Mouse (Mus musculus): ENCODE results near the gene Ckm. TPM values are rescaled to one million over a fixed set of nuclear protein-coding genes. Genes with fewer than 3 reads are reported as not detected.

The Ckm gene
- total and polyA plus RNA-seq, 2 experiments: 0.18 to 11.0 TPM

- peak within 1 kb of the TSS; percentile 50 for H3K27ac ChIP-seq (replicated peaks; ENCODE audit: insufficient read depth, low read depth, low read length)
- H3K9ac ChIP-seq (ENCODE audit: low read depth, low read length): peak within 1 kb of the TSS; percentile 67
- peak within 1 kb of the TSS; percentile 90 for H3K4me3 ChIP-seq (ENCODE audit: insufficient read depth, low read depth, low read length)
- TF ChIP-seq POLR2A (IDR thresholded peaks at IDR 0.05; ENCODE audit: extremely low read depth, insufficient read depth, low read length): 0 out of 2 replicates have a peak, but pooled peaks have one; percentile 56
- no peak for TF ChIP-seq CTCF (IDR thresholded peaks at IDR 0.05; ENCODE audit: low read depth, low read length)
- H3K36me3 ChIP-seq (ENCODE audit: control insufficient read depth, insufficient read depth, low read length): no peaks in the 10 kb centered on the region
- no peaks in the 10 kb centered on the region for H3K27me3 ChIP-seq (ENCODE audit: control insufficient read depth, insufficient read depth, low read length)
- DNase-seq (ENCODE audit: extremely low read depth, low read depth, low spot score): peak; percentile 86
- no peaks in the 10 kb centered on the region for H3K79me2 ChIP-seq (ENCODE audit: control insufficient read depth, insufficient read depth, low read length)
- peaks cover 4% of the 10 kb centered on the region; the same call in 1 of the 2 replicates for H3K4me1 ChIP-seq (ENCODE audit: control insufficient read depth, insufficient read depth, low read length)
- WGBS: under 1% methylated on average over 31 of the region's 31 CpGs
Observed at GRCm38 (mm10) chr7:19359299-19359891, 45.2 kb upstream of the Ckm start, which contains the start of the genes Cd3eap and Ppp1r13l. Cd3eap (minus strand) TSS chr7:19359483. Ppp1r13l (plus strand) TSS chr7:19359749.

DNA sequence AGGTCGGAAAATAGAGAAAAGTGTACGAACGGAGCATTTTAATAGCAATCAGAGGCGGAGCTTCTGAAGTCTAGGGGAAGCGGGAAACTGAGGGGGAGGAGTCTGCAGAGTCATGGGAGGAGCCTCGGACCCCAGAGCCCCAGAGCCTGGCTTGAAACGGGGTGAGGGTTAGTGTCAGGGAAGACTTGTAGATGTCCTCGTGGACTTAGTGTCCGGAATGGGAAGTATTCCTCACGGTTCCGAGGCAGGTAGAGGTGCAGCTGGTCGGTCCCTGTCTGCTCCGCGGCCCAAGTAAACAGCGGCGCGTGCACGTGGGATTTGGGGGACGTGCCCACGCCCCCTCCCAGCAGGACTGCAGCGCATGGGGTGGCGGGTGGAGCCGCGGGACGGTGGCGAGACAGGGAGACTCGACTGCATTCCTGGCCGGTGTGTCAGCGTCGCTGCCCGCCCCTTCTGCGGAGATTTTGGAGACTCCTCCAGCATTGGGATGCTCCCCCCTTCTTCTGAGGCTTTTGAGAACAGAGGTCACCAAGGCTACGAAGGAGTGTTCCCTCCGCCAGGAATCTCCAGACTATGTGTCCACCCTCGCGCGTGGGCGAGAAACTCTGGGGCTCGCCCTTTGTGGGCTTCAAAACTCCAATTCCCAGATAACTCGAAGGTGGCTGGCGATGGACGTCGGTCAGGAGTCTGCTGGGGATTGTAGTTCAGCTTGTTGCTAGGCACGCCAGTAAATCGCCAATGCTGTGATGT is 44.5 kb upstream of the Ckm start:
- no peak for TF ChIP-seq POLR2A (IDR thresholded peaks at IDR 0.05; ENCODE audit: extremely low read depth, insufficient read depth, low read length)
- TF ChIP-seq CTCF (IDR thresholded peaks at IDR 0.05; ENCODE audit: low read depth, low read length): no peak
- DNase-seq (ENCODE audit: extremely low read depth, low read depth, low spot score): peak; percentile 82
- peak overlapping the region; percentile 67 for H3K9ac ChIP-seq (ENCODE audit: low read depth, low read length)
- H3K79me2 ChIP-seq (ENCODE audit: control insufficient read depth, insufficient read depth, low read length): no peaks in the 10 kb centered on the region
- H3K4me1 ChIP-seq (ENCODE audit: control insufficient read depth, insufficient read depth, low read length): peaks cover 4% of the 10 kb centered on the region; the same call in 1 of the 2 replicates
- WGBS: under 1% methylated on average over 45 of the region's 45 CpGs
- no peaks in the 10 kb centered on the region for H3K36me3 ChIP-seq (ENCODE audit: control insufficient read depth, insufficient read depth, low read length)
- peak overlapping the region; percentile 90 for H3K4me3 ChIP-seq (ENCODE audit: insufficient read depth, low read depth, low read length)
- peak overlapping the region; percentile 50 for H3K27ac ChIP-seq (replicated peaks; ENCODE audit: insufficient read depth, low read depth, low read length)
- H3K27me3 ChIP-seq (ENCODE audit: control insufficient read depth, insufficient read depth, low read length): no peaks in the 10 kb centered on the region

DNA sequence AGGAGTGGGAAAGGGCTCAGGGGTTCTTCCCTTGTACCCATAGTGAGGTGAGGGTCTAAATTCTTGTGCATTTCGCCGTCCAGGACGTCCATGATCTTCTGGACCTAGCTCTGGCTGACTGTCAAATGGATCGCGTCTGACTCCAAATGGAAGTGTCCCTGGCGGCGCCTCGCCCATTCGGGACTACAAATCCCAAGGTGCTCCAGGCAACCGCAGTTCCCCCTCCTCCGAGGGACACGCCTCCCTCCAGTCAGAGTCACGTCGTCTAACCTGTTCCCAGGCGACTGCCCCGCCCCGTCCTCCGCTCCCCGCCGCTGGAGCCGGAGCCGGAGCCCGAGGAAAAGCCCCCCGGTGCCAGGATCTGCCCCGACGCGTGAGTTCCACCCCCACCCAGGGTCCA is 43.6 kb upstream of the Ckm start:
- TF ChIP-seq POLR2A (IDR thresholded peaks at IDR 0.05; ENCODE audit: extremely low read depth, insufficient read depth, low read length) (no peak), CTCF (IDR thresholded peaks at IDR 0.05; ENCODE audit: low read depth, low read length) (no peak)
- peak overlapping the region; percentile 50 for H3K27ac ChIP-seq (replicated peaks; ENCODE audit: insufficient read depth, low read depth, low read length)
- peak overlapping the region; percentile 78 for H3K4me3 ChIP-seq (ENCODE audit: insufficient read depth, low read depth, low read length)
- peaks cover 4% of the 10 kb centered on the region; the same call in 1 of the 2 replicates for H3K4me1 ChIP-seq (ENCODE audit: control insufficient read depth, insufficient read depth, low read length)
- H3K36me3 ChIP-seq (ENCODE audit: control insufficient read depth, insufficient read depth, low read length): no peaks in the 10 kb centered on the region
- peak overlapping the region; percentile 73 for H3K9ac ChIP-seq (ENCODE audit: low read depth, low read length)
- 1% methylated on average over 27 of the region's 27 CpGs for WGBS
- no peaks in the 10 kb centered on the region for H3K79me2 ChIP-seq (ENCODE audit: control insufficient read depth, insufficient read depth, low read length)
- no peaks in the 10 kb centered on the region for H3K27me3 ChIP-seq (ENCODE audit: control insufficient read depth, insufficient read depth, low read length)
- DNase-seq (ENCODE audit: extremely low read depth, low read depth, low spot score): peak; percentile 94

GRCm38 (mm10) chr7:19361720-19362119 is 42.9 kb upstream of the Ckm start:
- Histone ChIP-seq H3K79me2 (ENCODE audit: control insufficient read depth, insufficient read depth, low read length) (no peaks in the 10 kb centered on the region), H3K27ac (replicated peaks; ENCODE audit: insufficient read depth, low read depth, low read length) (no peak overlapping the region; the same call in 1 of the 2 replicates), H3K27me3 (ENCODE audit: control insufficient read depth, insufficient read depth, low read length) (no peaks in the 10 kb centered on the region), H3K9ac (ENCODE audit: low read depth, low read length) (peak overlapping the region; percentile 73), H3K4me3 (ENCODE audit: insufficient read depth, low read depth, low read length) (peak overlapping the region; percentile 78), H3K36me3 (ENCODE audit: control insufficient read depth, insufficient read depth, low read length) (no peaks in the 10 kb centered on the region), H3K4me1 (ENCODE audit: control insufficient read depth, insufficient read depth, low read length) (peaks cover 4% of the 10 kb centered on the region; the same call in 1 of the 2 replicates)
- peak; percentile 89 for TF ChIP-seq CTCF (IDR thresholded peaks at IDR 0.05; ENCODE audit: low read depth, low read length)
- no peak for TF ChIP-seq POLR2A (IDR thresholded peaks at IDR 0.05; ENCODE audit: extremely low read depth, insufficient read depth, low read length)
- peak; percentile 59 for DNase-seq (ENCODE audit: extremely low read depth, low read depth, low spot score)
- WGBS: 5% methylated on average over 16 of the region's 16 CpGs

DNA sequence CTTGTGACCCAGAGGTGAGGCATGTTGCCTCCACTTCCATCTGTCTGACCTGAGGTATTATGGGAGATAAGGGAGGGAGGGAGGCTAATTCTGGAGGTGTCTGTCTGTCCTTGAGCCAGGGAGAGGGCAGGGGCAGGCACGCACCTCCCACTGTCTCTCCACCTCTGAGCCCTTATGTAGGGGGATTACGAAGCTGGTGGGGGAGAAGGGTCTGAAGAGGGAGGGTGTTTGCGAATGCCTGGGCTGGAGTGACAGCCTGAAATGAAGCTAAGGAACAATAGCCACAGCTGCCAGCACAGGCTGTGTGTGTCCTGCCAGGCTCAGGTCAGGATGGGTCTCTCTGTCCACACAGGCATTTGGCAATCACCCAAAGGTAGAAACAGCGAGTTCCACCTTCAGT is 42.3 kb upstream of the Ckm start:
- DNase-seq (ENCODE audit: extremely low read depth, low read depth, low spot score): peak; percentile 60
- Histone ChIP-seq H3K27ac (replicated peaks; ENCODE audit: insufficient read depth, low read depth, low read length) (no peak overlapping the region), H3K79me2 (ENCODE audit: control insufficient read depth, insufficient read depth, low read length) (no peaks in the 10 kb centered on the region), H3K27me3 (ENCODE audit: control insufficient read depth, insufficient read depth, low read length) (no peaks in the 10 kb centered on the region), H3K4me3 (ENCODE audit: insufficient read depth, low read depth, low read length) (no peak overlapping the region), H3K36me3 (ENCODE audit: control insufficient read depth, insufficient read depth, low read length) (no peaks in the 10 kb centered on the region), H3K4me1 (ENCODE audit: control insufficient read depth, insufficient read depth, low read length) (peaks cover 4% of the 10 kb centered on the region; the same call in 1 of the 2 replicates), H3K9ac (ENCODE audit: low read depth, low read length) (no peak overlapping the region)
- 48% methylated on average over 4 of the region's 4 CpGs for WGBS
- TF ChIP-seq CTCF (IDR thresholded peaks at IDR 0.05; ENCODE audit: low read depth, low read length) (no peak), POLR2A (IDR thresholded peaks at IDR 0.05; ENCODE audit: extremely low read depth, insufficient read depth, low read length) (no peak)
